Mouse (Mus musculus): ENCODE data around the gene Adam23.

DNA sequence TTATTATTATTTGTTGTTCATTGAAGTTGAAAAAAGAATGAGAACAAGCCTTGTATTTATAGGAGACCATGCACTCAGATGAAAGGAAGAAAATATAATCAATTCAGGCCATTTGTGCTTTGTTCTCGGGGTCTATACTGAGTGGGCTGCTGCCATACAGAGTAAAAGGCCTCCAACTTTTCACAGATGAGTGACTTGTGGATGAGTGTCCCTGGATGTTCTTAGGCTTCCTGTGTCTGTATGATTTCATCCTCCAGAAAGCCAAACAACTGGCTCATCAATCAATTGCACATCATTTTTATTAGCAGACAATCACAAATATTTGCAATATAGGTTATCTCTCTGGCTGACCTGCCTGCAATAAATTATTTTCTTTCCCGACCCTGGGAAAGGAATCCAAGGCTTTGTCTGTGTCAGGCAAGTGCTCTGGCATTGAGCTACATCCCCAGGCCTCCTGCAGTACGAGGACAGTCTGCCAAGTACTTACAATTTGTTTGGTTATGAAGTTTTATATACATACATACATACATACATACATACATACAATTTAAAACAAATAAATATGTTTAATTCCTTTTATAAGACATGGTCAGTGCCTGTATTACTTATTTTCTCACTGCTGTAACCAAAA, 158.3 kb downstream of the Adam23 start:
- no peak for TF ChIP-seq CTCF (IDR thresholded peaks at IDR 0.05)
- no peak for TF ChIP-seq POLR2A (IDR thresholded peaks at IDR 0.05; ENCODE audit: insufficient read depth, low read depth, low read length)
- TF ChIP-seq EP300 (IDR thresholded peaks at IDR 0.05; ENCODE audit: insufficient read depth, low read depth, low read length) = no peak

Measured in heart, adult 2 months (tissue).